29 mouse cellular contexts compared by ENCODE assay signal in genomic region chr2:76239175-76239574, GRCm38 (mm10).
A peak's percentile ranks its signal among the peaks of the same experiment; 100 is the strongest.
DNase-seq lines count a peak whose midpoint lies in the region; ATAC-seq and TF ChIP-seq lines count a peak whose summit lies in the region.
"Had no signal": no experiment of that assay in that cellular context is flagged by ENCODE, and none has a peak within 500 bp of the region (broad histone marks: within the 10 kb centered on the region; RNA-seq: fewer than 3 reads in every experiment).

No protein-coding gene starts in this region.

- ATAC-seq in forebrain, embryonic 14.5 days, result peak; percentile 34; the same call in 1 of the 2 replicates
- ATAC-seq in forebrain, embryonic 12.5 days (ENCODE audit: low FRiP score), result no peak
- no peak for ATAC-seq in forebrain, postnatal 0 days
- ATAC-seq in hindbrain, embryonic 14.5 days (ENCODE audit: low FRiP score), result no peak
- ATAC-seq: intestine, postnatal 0 days; Patski had no signal

- no peak overlapping the region for H3K4me2 ChIP-seq in forebrain, embryonic 14.5 days (ENCODE audit: low read length)
- no peak overlapping the region for H3K4me2 ChIP-seq in forebrain, embryonic 12.5 days
- no peak overlapping the region for H3K4me2 ChIP-seq in forebrain, postnatal 0 days (ENCODE audit: low read depth)
- no peak overlapping the region for H3K4me2 ChIP-seq in hindbrain, embryonic 14.5 days (replicated peaks)
- H3K4me2 ChIP-seq: embryonic facial prominence, embryonic 12.5 days; embryonic facial prominence, embryonic 15.5 days; heart, embryonic 13.5 days; hindbrain, embryonic 15.5 days had no signal

- no peak for TF ChIP-seq CTCF in brain, embryonic 14.5 days (IDR thresholded peaks at IDR 0.05; ENCODE audit: borderline replicate concordance, extremely low read depth, insufficient read depth, insufficient read length)
- TF ChIP-seq CTCF in forebrain, postnatal 0 days (IDR thresholded peaks at IDR 0.05; ENCODE audit: low read depth), result no peak

- no peak overlapping the region for H3K27ac ChIP-seq in forebrain, embryonic 14.5 days (ENCODE audit: low read depth, low read length)
- no peak overlapping the region for H3K27ac ChIP-seq in forebrain, embryonic 12.5 days
- H3K27ac ChIP-seq in forebrain, postnatal 0 days (ENCODE audit: low read depth, low read length), result no peak overlapping the region
- no peak overlapping the region for H3K27ac ChIP-seq in hindbrain, embryonic 14.5 days
- H3K27ac ChIP-seq: embryonic facial prominence, embryonic 12.5 days; embryonic facial prominence, embryonic 15.5 days; gastrocnemius, adult 2 months; heart, adult 2 months; heart, embryonic 10.5 days; heart, embryonic 13.5 days; hindbrain, embryonic 15.5 days had no signal

- H3K27me3 ChIP-seq in forebrain, embryonic 14.5 days (replicated peaks; ENCODE audit: control insufficient read depth, insufficient read depth, low read length), result no peaks in the 10 kb centered on the region
- H3K27me3 ChIP-seq in forebrain, embryonic 12.5 days, result no peaks in the 10 kb centered on the region
- no peaks in the 10 kb centered on the region for H3K27me3 ChIP-seq in forebrain, postnatal 0 days (ENCODE audit: insufficient read depth, low read length)
- no peaks in the 10 kb centered on the region for H3K27me3 ChIP-seq in hindbrain, embryonic 14.5 days (ENCODE audit: control insufficient read depth, insufficient read depth, low read length)
- H3K27me3 ChIP-seq: CH12.LX; embryonic facial prominence, embryonic 12.5 days; embryonic facial prominence, embryonic 15.5 days; heart, embryonic 13.5 days; hindbrain, embryonic 15.5 days had no signal

- no peaks in the 10 kb centered on the region for H3K4me1 ChIP-seq in forebrain, embryonic 14.5 days (ENCODE audit: control insufficient read depth, insufficient read depth, low read length)
- no peaks in the 10 kb centered on the region for H3K4me1 ChIP-seq in forebrain, embryonic 12.5 days
- no peaks in the 10 kb centered on the region for H3K4me1 ChIP-seq in forebrain, postnatal 0 days (ENCODE audit: insufficient read depth)
- H3K4me1 ChIP-seq in hindbrain, embryonic 14.5 days (replicated peaks; ENCODE audit: control insufficient read depth, insufficient read depth, low read length), result no peaks in the 10 kb centered on the region
- H3K4me1 ChIP-seq: embryonic facial prominence, embryonic 12.5 days; embryonic facial prominence, embryonic 15.5 days; hindbrain, embryonic 15.5 days had no signal

- peak; percentile 52 for DNase-seq in forebrain, embryonic 14.5 days (ENCODE audit: low spot score)
- peak; percentile 6 for DNase-seq in layer of hippocampus, adult 9-11 months
- no peak for DNase-seq in layer of hippocampus, adult 11-12 months (ENCODE audit: low spot score)
- peak; percentile 75 for DNase-seq in brain, embryonic 14.5 days (ENCODE audit: low read depth)
- peak; percentile 27 for DNase-seq in forebrain, postnatal 0 days
- DNase-seq in hindbrain, embryonic 14.5 days (ENCODE audit: low spot score), result no peak
- DNase-seq: adrenal gland, adult 2 months; adrenal gland, postnatal 14 days; B cell, adult 2 months; cerebellum, adult 11 months; cerebellum, adult 2 months; cerebellum, adult 9-11 months; cerebellum, postnatal 25 days; gastrocnemius, adult 2 months; gastrocnemius, postnatal 25 days; heart, adult 2 months; heart, postnatal 14 days; heart, postnatal 4 days; kidney, adult 2 months had no signal

- H3K9me3 ChIP-seq in forebrain, embryonic 14.5 days (replicated peaks; ENCODE audit: control insufficient read depth, low read length), result no peaks in the 10 kb centered on the region
- H3K9me3 ChIP-seq in forebrain, embryonic 12.5 days, result no peaks in the 10 kb centered on the region
- H3K9me3 ChIP-seq in forebrain, postnatal 0 days (ENCODE audit: low read length), result no peaks in the 10 kb centered on the region
- no peaks in the 10 kb centered on the region for H3K9me3 ChIP-seq in hindbrain, embryonic 14.5 days (ENCODE audit: control insufficient read depth, low read length)
- H3K9me3 ChIP-seq: embryonic facial prominence, embryonic 12.5 days; embryonic facial prominence, embryonic 15.5 days; G1E; heart, embryonic 10.5 days; hindbrain, embryonic 15.5 days had no signal

- TF ChIP-seq POLR2A in brain, embryonic 14.5 days (IDR thresholded peaks at IDR 0.05; ENCODE audit: borderline replicate concordance, extremely low read depth, insufficient read depth, insufficient read length, poor library complexity, severe bottlenecking), result no peak

- no peaks in the 10 kb centered on the region for H3K36me3 ChIP-seq in forebrain, embryonic 14.5 days (ENCODE audit: control insufficient read depth, insufficient read depth, low read length)
- no peaks in the 10 kb centered on the region for H3K36me3 ChIP-seq in forebrain, embryonic 12.5 days (replicated peaks)
- H3K36me3 ChIP-seq in forebrain, postnatal 0 days (ENCODE audit: insufficient read depth), result no peaks in the 10 kb centered on the region
- H3K36me3 ChIP-seq in hindbrain, embryonic 14.5 days (replicated peaks; ENCODE audit: control insufficient read depth, insufficient read depth), result no peaks in the 10 kb centered on the region
- H3K36me3 ChIP-seq: embryonic facial prominence, embryonic 12.5 days; embryonic facial prominence, embryonic 15.5 days; G1E; heart, embryonic 10.5 days; heart, embryonic 13.5 days; hindbrain, embryonic 15.5 days had no signal

- whole genome bisulfite sequencing in forebrain, embryonic 14.5 days, result 65% methylated on average over 2 of the region's 2 CpGs
- 68% methylated on average over 2 of the region's 2 CpGs for WGBS in forebrain, embryonic 12.5 days
- WGBS in forebrain, postnatal 0 days, result 38% methylated on average over 2 of the region's 2 CpGs
- WGBS in hindbrain, embryonic 14.5 days, result 99% methylated on average over 2 of the region's 2 CpGs

- H3K9ac ChIP-seq in forebrain, embryonic 14.5 days (ENCODE audit: low read length), result no peak overlapping the region
- H3K9ac ChIP-seq in forebrain, embryonic 12.5 days, result no peak overlapping the region
- H3K9ac ChIP-seq in forebrain, postnatal 0 days, result no peak overlapping the region
- H3K9ac ChIP-seq in hindbrain, embryonic 14.5 days, result no peak overlapping the region
- H3K9ac ChIP-seq: embryonic facial prominence, embryonic 12.5 days; embryonic facial prominence, embryonic 15.5 days; heart, embryonic 13.5 days; hindbrain, embryonic 15.5 days had no signal

- H3K4me3 ChIP-seq in forebrain, embryonic 14.5 days (ENCODE audit: low read depth, low read length), result no peak overlapping the region
- no peak overlapping the region for H3K4me3 ChIP-seq in forebrain, embryonic 12.5 days (replicated peaks)
- no peak overlapping the region for H3K4me3 ChIP-seq in forebrain, postnatal 0 days (ENCODE audit: low read depth, low read length)
- no peak overlapping the region for H3K4me3 ChIP-seq in hindbrain, embryonic 14.5 days (replicated peaks; ENCODE audit: low read length)
- H3K4me3 ChIP-seq: embryonic facial prominence, embryonic 12.5 days; embryonic facial prominence, embryonic 15.5 days; gastrocnemius, adult 2 months; heart, adult 2 months; heart, embryonic 10.5 days; heart, embryonic 13.5 days; hindbrain, embryonic 15.5 days had no signal

Comparison
In these comparisons a context has a peak if more than half of its experiments do, and no peak if none do; other contexts are left out.
1. DNase-seq: peak in forebrain, embryonic 14.5 days (single experiment), layer of hippocampus, adult 9-11 months (single experiment), brain, embryonic 14.5 days (single experiment) and forebrain, postnatal 0 days (single experiment); none in layer of hippocampus, adult 11-12 months (single experiment) and hindbrain, embryonic 14.5 days (single experiment).